ENCODE assay signal across 11 mouse cellular contexts in the genomic region with DNA sequence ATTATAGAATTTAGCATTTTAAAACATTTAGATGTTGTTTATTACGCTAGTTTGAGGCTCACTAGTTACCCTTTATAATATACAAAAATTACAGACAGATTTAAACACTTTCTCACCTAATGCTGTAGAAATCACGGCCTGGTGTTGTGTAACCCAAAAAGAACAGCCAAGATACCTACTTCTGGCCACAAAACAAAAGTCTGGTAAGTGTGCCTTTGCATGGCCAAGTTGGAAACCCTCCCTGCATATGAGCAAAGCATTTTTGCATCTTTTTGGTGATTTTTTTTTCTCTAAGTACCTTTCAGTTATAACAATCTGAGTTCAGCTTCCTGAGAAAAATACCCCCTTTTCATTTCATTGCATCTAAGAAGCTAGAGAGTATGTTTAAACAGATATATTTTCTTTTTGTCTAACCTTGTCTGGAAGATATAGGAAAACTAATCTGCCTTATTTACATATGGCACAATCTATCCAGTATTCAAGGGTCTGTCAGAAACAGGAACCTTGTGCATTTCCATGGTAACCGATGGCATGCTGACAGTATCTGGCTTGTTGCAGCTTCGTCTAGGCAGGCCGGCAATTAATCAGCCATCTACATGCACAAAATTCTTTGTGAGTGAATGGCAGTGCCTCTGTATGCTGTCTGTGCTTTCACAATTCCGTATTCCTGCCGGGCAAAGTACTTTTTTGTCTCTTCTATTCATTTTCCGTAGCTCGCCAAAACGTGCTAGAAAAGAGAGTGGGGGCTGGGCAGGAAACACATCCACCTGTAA.
A peak's percentile ranks its signal among the peaks of the same experiment; 100 is the strongest.
DNase-seq lines count a peak whose midpoint lies in the region; ATAC-seq lines count a peak whose summit lies in the region.
"Had no signal": no experiment of that assay in that cellular context is flagged by ENCODE, and none has a peak within 500 bp of the region (broad histone marks: within the 10 kb centered on the region; RNA-seq: fewer than 3 reads in every experiment).

No protein-coding gene starts in this region.

- H3K9me3 ChIP-seq in midbrain, embryonic 13.5 days = no peaks in the 10 kb centered on the region; the same call in 1 of the 2 replicates
- H3K9me3 ChIP-seq: kidney, embryonic 15.5 days had no signal

- H3K27me3 ChIP-seq in midbrain, embryonic 13.5 days = no peaks in the 10 kb centered on the region
- H3K27me3 ChIP-seq: kidney, embryonic 15.5 days had no signal

- no peaks in the 10 kb centered on the region for H3K36me3 ChIP-seq in midbrain, embryonic 13.5 days
- H3K36me3 ChIP-seq: kidney, embryonic 15.5 days had no signal

- 24% methylated on average over 10 of the region's 10 CpGs for WGBS in midbrain, embryonic 13.5 days

- DNase-seq in NIH3T3 (ENCODE audit: low read depth) = peak; percentile 11
- DNase-seq in embryo, embryonic 10 days (ENCODE audit: low spot score) = peak; percentile 79
- DNase-seq in gonadal fat pad, adult 2 months (ENCODE audit: low read depth) = peak; percentile 26
- no peak for DNase-seq in lung, postnatal 14 days
- no peak for DNase-seq in kidney, postnatal 4 days
- DNase-seq in adrenal gland, postnatal 36 days = no peak
- DNase-seq: cerebellum, adult 8-10 months; heart, adult 2 months; lung, embryonic 14.5 days had no signal

- no peak overlapping the region for H3K4me3 ChIP-seq in midbrain, embryonic 13.5 days (replicated peaks)
- H3K4me3 ChIP-seq: heart, adult 2 months; kidney, embryonic 15.5 days had no signal

- peak; percentile 89 for ATAC-seq in midbrain, embryonic 13.5 days

- H3K27ac ChIP-seq in midbrain, embryonic 13.5 days = peak overlapping the region; percentile 81
- H3K27ac ChIP-seq: heart, adult 2 months; kidney, embryonic 15.5 days had no signal

- H3K9ac ChIP-seq in midbrain, embryonic 13.5 days (replicated peaks) = no peak overlapping the region
- H3K9ac ChIP-seq: kidney, embryonic 15.5 days; lung, embryonic 14.5 days had no signal

- peak overlapping the region; percentile 34; the same call in 1 of the 2 replicates for H3K4me2 ChIP-seq in midbrain, embryonic 13.5 days (replicated peaks)
- H3K4me2 ChIP-seq: kidney, embryonic 15.5 days; lung, embryonic 14.5 days had no signal

- peaks cover 12% of the 10 kb centered on the region for H3K4me1 ChIP-seq in midbrain, embryonic 13.5 days (replicated peaks)
- H3K4me1 ChIP-seq: kidney, embryonic 15.5 days had no signal

Comparison
In these comparisons a context has a peak if more than half of its experiments do, and no peak if none do; other contexts are left out.
1. DNase-seq: peak in NIH3T3 (single experiment), embryo, embryonic 10 days (single experiment) and gonadal fat pad, adult 2 months (single experiment); none in lung, postnatal 14 days (single experiment), kidney, postnatal 4 days (0 of 2) and adrenal gland, postnatal 36 days (0 of 2).